Mouse (Mus musculus) gastrocnemius, adult 18-20 months (tissue): ENCODE data around the gene Plppr5. TPM values are rescaled to one million over a fixed set of nuclear protein-coding genes. Genes with fewer than 3 reads are reported as not detected.

Experiments
- DNase-seq: peaks from one replicate; pipeline ENCODE4 v3.0.0; 2021; ENCODE audit warnings: low spot score
- total RNA-seq, 2 experiments: library from RNA; stranded (reverse); gene quantifications; 2 replicates each; pipeline ENCODE4 v1.2.3; 2021

The Plppr5 gene
- total RNA-seq, 2 experiments from 2014 or later: not detected

DNA sequence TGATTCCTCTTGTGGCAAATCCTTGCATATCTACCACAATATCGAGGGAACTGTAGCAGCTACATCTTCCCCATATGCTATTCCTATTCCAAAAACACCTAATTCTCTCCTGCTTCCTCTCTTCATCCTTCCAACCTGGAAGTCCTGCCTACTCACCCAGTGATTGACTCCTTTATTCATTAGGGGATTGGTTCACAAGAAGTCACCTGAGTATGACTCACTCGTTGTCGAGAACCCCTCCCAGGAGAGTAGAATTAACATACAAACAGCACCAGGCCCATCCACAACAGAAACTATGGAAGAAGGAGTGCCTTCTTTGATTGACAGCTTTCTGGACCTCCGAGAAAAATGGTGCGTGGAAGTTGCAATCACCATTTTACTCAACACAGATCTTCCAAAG is 121.7 kb downstream of the Plppr5 start:
- no peak for DNase-seq

DNA sequence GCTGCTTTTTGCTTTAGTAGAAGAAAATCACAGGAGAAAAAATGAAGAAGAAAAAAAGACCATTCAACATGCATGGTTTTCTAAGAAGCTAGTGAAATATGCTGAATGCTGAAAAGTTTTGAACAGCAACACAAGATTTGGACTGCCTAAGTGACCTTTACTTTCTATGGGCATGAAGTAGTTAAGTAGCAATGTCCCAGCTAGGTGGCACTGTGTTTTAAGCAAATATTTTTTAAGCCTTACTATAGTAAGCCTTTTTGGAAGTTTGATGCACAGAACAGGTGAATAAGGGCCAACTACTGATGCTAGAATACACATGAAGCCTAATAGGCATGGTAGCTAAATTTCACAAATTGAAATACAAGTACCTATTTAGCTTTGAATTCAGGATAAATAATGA is 134.2 kb downstream of the Plppr5 start:
- DNase-seq: no peak

DNA sequence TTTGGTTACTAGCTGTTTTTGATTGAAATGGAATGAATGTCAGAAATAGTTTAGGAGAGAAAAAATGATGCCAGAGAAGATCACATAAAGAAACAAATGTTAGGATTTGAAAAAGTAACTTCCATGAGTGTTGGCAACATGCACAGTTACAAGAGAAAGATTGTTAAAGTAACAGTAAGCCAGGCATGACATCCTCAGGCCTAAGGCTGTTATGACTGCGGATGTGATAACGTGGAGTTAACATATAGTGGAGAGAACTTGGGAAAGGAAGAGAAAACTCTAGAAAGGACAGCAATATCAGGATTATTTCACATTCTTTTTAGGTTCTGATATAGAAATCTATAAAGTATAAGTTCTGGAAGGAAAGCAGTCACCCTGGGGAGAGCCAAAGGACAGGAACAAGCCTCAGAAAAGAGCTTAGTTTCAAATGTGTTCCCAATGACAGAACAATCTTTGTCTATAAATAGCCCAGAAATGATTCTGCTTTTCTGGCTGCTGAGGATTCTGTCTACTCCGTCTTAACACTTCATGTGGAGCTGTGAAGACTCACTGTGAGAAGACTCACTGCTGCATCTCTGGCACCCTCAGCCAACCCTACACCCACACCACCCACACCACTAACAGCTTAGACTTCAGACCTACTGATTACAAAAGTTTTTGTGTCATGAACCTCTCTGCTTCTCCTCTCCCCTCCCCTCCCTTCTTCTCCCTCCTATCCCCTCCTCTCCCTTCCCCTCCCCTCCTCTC is 142.1 kb downstream of the Plppr5 start:
- DNase-seq: no peak

DNA sequence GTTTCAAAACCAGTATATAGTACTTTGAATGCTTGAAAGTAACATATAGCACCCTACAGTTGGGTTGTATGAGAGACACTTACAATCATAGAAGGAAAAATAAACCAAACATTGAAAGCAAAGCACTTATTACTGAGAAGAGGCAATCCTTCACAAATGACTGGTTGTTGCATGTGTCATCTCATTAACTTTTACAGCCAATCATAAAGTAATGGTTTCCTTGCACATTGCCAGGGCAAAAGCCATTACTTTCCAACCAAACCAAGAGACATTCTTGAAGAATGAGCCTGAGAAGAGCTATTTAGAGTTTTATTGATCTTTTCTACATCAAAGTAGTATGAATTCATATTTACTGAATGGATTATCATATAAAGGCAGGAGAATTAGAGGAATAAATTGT is 148.8 kb downstream of the Plppr5 start:
- DNase-seq: no peak

DNA sequence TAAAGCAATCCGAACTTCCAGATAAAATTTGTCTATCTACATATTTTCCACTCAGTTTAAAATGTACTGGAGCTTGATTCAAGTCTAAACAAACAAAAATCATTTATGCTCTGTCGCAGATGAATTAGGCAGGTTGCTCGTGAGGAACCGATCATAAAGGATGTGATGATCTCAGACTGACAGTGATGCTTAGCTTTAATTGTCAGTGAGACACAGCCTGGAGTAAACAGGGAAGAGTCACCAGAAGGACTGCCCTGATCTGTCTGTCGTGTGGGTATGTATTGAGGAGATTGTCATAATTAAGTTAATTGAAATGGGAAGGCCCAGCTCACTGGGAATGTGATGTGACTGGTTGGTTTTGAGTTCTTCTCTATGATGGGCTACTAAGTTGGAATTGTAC is 149.9 kb downstream of the Plppr5 start:
- DNase-seq: no peak

DNA sequence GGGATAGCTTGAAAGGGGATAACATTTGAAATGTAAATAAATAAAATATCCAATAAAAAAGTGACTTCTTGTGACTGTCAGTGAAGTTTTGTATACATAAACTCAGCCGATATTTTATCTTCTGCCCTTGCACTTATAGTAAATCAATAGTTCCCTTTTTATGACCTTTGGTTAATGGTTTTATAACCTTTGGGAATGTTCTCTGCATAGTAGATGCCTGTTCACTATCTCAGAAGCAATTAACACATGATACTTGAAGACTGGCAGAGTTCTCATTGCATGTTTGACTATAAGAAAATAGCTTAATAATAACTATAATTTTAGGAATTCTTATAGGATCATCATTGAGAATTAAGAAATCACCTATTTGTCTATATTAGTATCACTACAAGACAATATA is 150.9 kb downstream of the Plppr5 start:
- DNase-seq: no peak

DNA sequence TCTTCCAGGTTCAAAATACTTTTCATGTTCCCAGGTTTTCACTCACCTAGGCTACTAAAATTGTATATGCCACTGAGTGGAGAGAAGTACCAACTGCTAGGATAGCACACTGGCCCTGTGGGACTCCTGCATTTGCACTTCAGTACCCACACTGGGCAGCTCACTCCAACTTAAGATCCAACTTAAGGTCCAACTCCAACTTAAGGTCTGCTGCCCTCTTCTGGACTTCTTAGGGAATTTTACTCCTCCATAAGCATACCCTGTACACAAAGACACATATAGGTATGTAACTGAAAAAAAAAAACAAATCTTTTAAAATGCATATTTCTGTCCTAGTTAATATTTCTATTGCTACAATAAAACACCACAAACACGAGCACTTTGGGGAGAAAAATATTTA is 153.5 kb downstream of the Plppr5 start:
- no peak for DNase-seq

DNA sequence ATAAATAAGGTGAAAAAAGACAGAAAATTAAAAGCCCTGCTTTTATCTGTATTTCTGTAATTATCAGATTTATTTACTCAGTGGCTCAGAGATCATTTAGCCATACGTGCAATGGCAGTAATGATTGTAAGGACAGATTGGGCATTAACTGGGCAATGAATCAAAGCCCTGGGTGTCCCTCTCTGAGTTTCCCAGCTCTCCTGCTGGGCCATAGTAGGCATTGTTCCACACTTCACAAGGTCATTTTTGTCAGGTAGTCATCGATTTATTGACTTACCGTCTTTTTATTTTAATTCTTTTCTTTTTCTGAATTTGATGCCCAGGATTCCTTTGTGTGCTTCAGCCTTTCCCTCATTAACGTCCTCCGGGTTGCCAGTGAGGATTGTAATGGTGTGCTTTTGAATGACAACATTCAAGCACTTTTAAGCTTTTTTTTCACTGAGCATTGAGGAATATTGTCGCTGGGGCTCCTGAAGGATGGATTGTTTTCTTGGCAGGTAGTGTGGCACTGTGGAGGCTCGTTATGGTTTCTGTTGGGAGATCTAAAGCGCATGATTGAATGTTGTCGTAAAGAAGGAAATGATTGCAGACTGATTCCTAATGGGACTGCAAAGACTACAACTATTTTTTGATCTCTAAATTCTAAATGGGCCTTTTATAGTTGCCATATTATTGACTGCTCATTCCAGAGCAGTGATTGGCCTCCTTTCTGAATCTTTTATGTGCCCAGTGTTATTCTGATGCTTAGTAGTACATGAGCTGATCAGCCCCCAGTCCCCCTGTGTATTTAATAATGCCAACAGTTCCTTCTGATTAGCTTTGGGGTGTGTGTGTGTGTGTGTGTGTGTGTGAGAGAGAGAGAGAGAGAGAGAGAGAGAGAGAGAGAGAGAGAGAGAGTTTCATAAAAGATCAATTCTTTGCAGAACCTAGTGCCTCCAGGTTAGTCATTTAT is 154.8 kb downstream of the Plppr5 start:
- DNase-seq: no peak

DNA sequence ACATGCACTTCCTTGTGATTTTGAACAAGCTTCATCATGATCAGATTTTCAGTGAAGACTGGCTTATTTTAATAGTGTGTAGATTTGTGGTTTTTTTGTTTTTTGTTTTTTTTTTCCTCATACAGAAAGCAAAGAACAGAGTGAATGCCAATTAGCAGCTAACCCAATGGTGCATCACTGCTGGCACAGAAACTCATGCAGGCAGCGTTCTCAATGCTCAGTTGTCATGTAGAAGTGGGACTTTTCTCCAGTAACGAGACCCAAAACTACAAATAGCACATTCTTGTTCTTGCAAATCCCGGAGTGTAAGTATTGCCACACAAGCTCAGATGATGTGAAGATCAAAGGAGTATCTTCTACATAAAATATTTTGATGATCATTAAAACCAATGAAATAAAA is 156.9 kb downstream of the Plppr5 start:
- DNase-seq: no peak

DNA sequence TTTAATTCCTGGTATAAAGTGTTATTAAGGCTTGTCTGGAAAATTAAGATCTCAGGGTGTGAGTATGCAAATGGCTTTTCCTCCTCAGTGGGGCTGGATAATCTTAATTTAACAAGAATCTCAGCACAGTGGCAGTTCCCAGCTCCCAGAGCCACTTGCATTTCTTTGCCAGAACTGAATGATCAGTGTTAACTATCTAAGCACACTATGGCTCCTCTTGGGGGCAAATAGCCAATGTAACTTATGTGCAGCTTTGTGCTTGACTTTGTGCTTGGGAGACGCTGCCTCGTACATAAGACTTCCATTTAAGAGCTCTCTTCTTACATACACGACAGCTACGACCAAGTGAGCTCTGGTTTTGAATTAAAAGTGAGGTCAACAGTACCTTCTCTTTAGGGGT is 158.0 kb downstream of the Plppr5 start:
- no peak for DNase-seq

Other genes starting within 250 kb of the Plppr5 start
- under 1 TPM in 1 of 2 experiments, not detected in 1; 0.14 TPM for gene Plppr4, start 214.0 kb upstream of the Plppr5 start, total RNA-seq